Mouse (Mus musculus): Measurements from ENCODE around the gene Ciz1. TPM values are rescaled to one million over a fixed set of nuclear protein-coding genes. Genes with fewer than 3 reads are reported as not detected.

Ciz1 gene
- total RNA-seq (2021), result 10 to 100 TPM; 67.3 to 69.5 TPM
- long read RNA-seq, experiment 1, partial matches to known transcripts, result 5 of 24 reads
- long read RNA-seq, experiment 1, other reads (novel, unspliced or antisense), result 19 of 24 reads
- long read RNA-seq, experiment 2, partial matches to known transcripts, result 9 of 41 reads
- long read RNA-seq, experiment 2, other reads (novel, unspliced or antisense), result 30 of 41 reads

DNA sequence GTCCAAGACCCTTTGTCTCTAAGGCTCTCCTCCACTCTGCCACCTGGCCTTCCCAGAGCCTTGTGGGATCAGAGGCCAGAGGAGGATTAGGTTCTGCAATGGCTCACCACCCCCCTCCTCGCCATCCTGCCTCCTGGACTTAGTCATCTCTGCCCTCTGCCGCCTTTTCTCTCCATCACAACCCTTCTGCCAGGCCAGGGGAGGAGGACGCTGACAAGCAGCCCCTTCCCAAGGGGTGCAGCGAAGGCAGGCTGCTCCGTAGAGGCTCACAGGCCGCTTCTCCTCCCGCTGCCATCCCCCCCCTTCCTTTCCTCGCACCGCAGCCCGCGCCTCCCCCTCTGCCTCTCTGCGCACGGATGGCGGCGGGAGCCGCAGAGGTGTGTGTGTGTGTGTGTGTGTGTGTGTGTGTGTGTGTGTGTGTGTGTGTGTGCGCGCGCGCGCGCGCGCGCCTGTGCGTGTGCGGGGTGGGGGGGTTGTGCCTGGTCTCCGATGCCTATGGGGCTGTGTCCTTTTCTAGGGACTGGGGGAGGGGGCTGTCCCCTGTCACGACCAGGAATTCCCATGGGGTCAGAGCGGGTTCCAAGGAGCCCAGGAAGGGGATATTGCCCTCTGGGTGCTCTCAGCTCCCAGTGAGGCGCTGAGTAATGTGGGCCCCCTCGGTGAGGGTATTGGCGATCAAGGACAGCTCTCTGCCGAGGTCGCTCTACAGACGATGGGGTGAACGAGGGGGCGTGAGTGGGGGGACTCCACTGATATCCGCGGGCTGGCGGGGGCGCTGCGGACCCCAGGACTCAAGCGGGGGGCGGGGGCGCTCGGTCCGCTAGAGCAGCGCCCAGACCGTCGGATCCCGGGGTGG is at the start of gene Ciz1:
Gene Ciz1, plus strand, starts transcription at position 177 of the 856 bp plus-strand sequence.
- DNase-seq (ENCODE audit: low spot score in 2 of 2), result peak in 1 of 2 experiments; percentile 49

- no peak for DNase-seq (ENCODE audit: low spot score in 2 of 2)
These were observed 49.2 kb upstream of the Ciz1 start for GRCm38 (mm10) chr2:32302952-32303351.

- DNase-seq (ENCODE audit: low spot score in 2 of 2), result peak; percentile 26 to 53
These were observed 47.8 kb upstream of the Ciz1 start for GRCm38 (mm10) chr2:32304145-32304832.

GRCm38 (mm10) chr2:32305668-32306067 is 46.5 kb upstream of the Ciz1 start:
- DNase-seq (ENCODE audit: low spot score in 2 of 2), result no peak

DNA sequence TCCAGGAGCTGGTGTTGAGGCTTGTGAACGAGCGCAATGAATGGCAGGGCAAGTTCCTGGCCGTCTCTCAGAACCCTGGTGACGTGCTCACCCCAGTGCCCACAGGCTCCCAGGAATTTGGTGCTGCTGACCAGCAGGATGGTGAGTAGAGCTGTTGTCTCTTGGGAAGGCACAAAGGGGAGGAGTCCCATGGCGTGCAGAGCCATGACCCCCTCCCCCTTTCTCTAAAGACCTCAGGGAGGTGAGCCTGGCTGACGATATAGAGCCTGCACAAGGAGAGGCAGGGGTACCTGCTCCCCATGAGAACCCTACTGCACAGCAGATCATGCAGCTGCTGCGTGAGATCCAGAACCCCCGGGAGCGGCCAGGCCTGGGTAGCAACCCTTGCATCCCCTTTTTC is 46.0 kb upstream of the Ciz1 start:
- DNase-seq (ENCODE audit: low spot score in 2 of 2), result no peak

DNA sequence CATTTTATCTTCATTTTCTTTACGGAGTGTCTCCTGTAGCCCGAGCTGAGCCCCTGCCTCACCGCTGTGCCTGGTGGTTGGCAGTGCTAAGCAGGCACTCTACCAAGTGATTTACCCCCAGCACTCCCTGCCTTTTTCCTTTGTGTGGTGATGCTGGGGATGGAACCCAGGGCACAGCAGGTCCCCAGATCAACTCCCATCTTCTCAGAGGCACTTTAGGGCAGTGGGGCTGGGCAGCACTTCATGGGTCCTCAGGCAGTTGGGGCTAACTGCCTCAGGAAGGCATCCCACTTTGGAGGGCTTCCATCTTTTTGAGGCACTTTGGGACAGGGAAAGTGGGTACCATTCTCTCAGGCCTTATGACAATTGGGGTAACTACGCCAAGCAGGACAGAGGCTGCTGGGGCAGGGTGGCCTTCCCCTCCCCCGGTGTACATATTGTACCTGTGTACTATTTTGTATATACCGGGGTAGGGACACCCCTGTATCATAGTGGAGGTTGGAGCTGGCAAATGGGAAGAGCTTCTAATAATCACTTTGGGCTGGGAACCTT is 44.8 kb upstream of the Ciz1 start:
- no peak for DNase-seq (ENCODE audit: low spot score in 2 of 2)

GRCm38 (mm10) chr2:32307941-32308760 is 44.0 kb upstream of the Ciz1 start:
- DNase-seq (ENCODE audit: low spot score in 2 of 2), result peak; percentile 62 to 68

GRCm38 (mm10) chr2:32308870-32309568 is 43.1 kb upstream of the Ciz1 start:
- no peak for DNase-seq (ENCODE audit: low spot score in 2 of 2)

DNA sequence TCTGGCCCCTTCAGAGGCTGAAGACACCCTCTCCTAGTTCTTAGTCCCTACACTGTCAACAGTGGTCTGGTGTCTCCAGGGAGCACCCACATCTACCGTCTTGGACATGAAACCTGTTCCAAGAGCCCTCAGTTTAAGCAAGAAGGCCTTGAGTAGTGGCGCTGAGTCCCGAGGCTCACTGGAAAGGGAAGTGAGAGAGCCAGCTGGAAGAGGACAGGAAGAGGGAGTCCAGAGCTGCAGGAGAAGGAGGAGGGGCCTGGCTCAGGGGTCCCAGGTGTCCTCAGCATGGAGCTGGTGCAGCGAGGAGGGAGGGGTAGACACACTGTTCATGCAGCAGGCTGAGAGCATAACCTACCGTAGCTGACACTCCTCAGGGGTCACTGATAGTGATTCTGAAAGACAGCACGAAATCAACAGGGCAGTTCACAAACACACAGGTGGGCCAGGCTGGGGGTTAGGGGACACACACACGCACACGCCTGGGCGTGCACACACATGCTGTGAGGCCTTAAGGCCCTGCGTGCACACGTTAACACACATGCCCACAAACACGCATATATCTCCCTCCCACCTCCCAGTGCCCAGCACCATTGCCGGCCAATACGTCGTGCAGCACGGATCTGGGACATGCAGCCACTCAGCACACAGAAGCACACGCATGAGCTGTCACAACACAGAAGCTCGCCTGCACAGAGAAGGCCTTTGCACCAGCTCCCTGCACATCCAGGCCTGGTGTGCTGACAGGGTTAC is 41.9 kb upstream of the Ciz1 start:
- no peak for DNase-seq (ENCODE audit: low spot score in 2 of 2)

DNA sequence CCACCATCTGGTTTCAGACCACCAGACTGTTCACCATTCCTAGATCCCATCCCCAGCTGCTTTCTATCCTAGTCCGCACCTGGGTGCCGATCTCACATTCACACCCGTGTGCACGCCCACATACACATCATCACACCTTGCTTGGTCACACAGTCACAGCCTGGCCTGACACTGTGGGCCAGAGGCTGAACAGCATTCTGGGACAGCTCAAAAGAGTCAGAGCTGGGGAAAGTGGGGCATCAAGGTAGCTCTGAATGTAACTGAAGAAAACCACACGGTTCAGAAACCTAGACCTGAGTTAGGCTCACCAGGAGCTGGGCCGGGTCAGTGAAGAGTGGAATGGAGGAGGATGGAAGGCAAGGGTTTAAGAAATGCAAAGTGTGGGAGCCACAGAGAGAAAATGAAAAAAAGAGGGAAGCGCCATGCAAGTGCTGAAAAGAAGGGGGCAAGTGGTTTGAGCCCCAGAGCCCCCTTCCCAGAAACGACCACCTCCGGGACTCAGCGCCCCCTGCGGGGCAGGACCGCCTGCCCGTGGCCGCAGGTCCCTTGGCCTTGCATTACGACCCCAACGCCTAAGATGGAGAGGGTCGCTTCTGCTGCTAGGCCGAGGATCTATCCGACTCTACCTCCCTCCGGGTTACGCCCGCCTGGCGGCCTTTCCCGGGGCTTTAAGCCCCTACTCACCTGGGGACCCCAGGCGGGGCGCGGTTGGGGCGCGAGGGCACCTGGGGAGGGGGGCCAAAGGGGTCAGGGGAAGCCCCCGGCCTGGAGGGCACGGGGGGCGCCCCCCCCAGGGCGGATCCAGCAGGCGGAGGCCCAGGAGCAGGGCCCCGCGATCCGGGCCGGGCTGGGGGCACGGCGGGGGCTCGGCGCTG is 40.4 kb upstream of the Ciz1 start:
- no peak for DNase-seq (ENCODE audit: low spot score in 2 of 2)

GRCm38 (mm10) chr2:32312318-32312964 is 39.7 kb upstream of the Ciz1 start:
- DNase-seq (ENCODE audit: low spot score in 2 of 2), result peak; percentile 43 to 69

- no peak for DNase-seq (ENCODE audit: low spot score in 2 of 2)
These were observed 37.3 kb upstream of the Ciz1 start for GRCm38 (mm10) chr2:32314831-32315230.

DNA sequence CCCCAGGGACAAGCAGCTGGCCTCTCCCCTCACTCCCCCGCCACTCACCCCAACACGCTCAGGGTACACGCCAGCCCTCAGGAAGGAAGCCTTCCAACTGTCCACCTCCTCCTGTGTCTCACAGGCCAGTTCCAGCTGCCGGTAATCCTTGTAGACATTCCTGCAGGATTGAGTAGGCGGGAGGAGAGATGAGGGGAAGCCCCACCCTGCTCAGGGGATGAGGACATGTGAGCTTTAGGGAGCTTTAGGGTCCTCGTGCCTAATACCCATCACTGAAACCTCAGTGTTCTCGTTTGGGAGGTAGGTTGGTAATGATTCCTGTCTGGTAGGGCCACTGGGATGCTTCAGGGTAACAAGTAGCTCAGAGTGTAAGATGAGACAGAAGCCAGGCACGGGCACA is 36.4 kb upstream of the Ciz1 start:
- DNase-seq (ENCODE audit: low spot score in 2 of 2), result no peak

GRCm38 (mm10) chr2:32316887-32317656 is 35.1 kb upstream of the Ciz1 start:
- DNase-seq (ENCODE audit: low spot score in 2 of 2), result no peak

- no peak for DNase-seq (ENCODE audit: low spot score in 2 of 2)
These were observed 34.2 kb upstream of the Ciz1 start for GRCm38 (mm10) chr2:32317791-32318417.

DNA sequence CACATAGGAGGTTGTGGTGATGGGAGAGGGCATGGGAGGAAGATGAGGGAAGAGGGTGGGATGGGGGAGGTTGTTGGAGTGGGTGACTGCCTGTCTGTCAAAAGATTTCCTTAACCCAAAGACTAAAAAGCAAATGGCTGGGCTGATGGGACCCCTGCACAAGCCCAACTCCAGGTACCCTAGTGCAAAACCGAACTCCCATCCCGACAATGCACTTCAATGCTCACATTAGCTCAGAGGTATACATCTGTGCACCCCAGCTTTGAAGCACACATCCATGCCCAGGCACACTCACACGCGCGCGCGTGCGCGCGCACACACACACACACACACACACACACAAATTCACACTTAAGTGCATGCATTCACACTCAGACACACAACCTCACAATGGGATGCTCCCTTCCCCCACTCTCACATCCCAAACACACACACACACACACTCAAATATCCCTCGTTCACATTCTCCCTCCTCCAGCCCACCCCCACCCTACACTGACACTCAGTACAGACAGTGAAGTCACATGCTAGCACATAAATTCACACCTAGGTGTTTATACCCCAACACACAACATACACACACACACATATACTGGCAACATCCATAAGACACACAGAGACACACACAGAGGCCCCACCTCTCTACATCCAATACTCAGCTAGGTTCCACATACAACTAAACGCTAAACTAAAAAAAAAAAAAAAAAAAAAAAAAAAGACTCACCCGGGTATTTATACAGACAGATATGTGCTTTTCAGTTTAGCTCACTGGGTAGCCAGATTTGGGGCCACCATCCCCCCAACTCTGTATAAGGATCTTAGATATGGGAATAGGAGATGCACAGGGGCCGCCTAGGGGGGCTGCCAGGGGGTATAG is 33.2 kb upstream of the Ciz1 start:
- DNase-seq (ENCODE audit: low spot score in 2 of 2), result no peak

Measured in layer of hippocampus, postnatal 14 days (tissue).